Mouse (Mus musculus) right cerebral cortex, adult 18-20 months (tissue): ENCODE data around the gene Rad51b.

Experiments
- DNase-seq: peaks from one replicate; pipeline ENCODE4 v3.0.0; 2022; ENCODE audit warnings: mixed read lengths

Rad51b gene

DNA sequence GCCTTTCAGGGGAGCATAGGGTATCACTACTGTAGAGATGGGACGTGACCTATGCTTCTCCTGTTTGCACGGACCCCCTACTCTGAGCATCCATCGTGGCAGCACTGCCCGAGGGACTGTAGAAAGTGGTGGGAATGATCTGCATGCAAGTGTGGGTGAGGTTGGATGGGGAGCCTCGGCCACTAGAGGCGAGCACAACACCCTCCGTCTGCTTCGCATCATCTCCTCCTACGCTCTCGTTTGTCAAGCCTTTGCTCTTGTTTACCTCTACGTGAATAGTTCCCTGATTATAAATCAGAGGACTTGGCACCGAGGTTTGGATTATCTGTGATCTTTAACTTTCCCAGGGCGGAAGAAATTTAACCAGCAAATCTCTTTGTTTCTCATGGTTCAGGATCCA lies 551.5 kb downstream of the Rad51b start:
- DNase-seq: no peak

DNA sequence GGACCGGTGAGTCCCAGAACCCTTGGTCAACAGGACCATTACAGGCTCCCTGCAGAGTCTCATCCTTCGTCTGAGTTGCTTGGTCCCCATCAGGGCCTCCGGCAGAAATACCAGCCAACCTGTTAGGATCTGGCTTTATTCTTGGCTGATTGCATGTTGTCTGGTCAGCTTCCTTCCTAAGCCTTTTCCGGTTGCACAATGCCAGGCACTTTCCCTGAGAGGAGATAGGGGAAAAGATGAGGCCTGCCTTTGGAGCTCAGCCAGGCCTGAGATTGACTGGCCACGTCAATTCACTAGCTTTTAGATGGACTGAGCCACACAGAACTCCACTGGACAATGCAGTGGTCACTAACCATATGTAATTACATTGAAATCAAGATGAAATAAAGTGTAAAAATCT lies 552.9 kb downstream of the Rad51b start:
- DNase-seq: no peak

DNA sequence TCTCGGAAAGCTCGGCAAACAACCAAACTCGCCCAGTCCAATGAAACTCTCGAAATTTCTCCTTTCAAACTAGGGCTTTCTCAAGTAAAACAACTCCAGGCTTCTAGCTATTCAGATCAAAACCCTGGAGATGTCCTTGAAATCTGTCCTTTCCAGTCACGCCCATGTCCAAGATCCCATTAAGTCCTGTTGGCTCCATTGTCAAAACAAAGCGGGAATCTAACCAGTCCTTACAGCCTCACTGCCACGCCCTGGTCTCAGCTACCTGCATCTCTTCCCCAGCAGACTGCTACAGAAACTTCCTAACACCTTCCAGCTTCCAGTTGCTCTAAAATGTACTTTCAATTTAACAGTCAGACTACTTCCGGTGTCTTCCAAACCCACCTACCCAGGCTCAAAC lies 554.8 kb downstream of the Rad51b start:
- DNase-seq: no peak

DNA sequence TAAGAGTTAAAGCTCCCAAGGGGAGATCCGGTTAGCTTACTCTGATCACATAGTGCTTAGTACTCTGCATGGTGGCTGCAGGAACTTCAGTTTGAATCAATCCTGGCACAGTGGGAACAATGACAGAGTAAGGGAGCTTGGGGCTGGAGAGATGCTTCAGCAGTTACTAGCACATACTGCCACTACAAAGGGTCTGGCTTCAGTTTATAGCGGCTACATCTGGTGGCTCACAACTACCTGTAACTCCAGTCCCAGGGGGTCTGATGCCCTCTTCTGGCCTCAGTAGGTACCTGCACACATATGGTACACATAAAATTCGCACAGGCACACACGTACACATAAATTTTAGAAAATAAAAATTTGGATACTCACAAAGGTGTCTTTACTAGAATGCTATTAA lies 555.5 kb downstream of the Rad51b start:
- DNase-seq: no peak

DNA sequence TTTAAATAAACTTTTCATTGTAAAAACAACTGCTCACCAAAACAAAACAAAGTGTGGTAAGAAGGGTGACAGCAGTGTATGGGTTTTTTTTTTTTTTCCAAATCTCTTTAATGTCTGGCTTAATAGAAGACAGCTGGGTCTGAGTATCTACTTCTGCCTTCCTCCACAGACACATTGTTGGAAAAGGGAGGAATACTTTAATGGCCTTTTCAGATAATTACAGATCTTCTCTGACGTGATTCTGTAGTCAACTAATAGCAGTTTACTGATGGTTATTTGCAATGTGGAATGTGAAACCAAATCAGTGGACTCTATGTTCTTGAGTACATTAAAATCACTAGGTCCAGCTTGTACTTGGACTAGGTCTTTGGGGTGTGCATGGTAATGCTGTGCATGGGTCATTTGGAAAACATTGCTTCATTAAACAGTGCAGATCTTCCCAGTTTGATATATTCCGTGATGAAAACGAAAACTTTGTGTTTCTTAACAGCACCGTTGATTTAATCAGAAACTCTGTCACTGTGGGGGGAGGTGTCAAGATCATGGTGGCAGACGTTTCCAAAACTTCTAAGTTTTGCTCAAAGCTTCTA lies 556.9 kb downstream of the Rad51b start:
- no peak for DNase-seq

DNA sequence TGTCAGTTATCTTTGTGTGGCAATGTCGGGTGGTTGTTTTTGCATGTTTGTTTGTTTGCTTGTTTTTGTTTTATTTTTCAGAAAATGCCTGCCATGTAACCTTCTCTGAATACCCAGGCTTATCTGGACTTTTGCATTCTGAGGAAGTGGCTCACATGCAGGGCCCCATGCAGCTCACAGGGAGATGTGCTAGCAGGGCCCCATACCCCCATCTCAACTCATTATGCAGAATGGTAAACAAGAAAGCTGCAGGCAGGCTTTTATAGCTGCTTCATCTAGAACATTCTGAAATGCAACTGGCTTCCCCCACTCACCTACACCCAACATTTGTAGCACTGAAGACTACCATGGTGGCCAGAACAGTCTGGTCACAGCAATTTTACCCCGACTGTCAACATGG lies 557.4 kb downstream of the Rad51b start:
- DNase-seq: no peak

DNA sequence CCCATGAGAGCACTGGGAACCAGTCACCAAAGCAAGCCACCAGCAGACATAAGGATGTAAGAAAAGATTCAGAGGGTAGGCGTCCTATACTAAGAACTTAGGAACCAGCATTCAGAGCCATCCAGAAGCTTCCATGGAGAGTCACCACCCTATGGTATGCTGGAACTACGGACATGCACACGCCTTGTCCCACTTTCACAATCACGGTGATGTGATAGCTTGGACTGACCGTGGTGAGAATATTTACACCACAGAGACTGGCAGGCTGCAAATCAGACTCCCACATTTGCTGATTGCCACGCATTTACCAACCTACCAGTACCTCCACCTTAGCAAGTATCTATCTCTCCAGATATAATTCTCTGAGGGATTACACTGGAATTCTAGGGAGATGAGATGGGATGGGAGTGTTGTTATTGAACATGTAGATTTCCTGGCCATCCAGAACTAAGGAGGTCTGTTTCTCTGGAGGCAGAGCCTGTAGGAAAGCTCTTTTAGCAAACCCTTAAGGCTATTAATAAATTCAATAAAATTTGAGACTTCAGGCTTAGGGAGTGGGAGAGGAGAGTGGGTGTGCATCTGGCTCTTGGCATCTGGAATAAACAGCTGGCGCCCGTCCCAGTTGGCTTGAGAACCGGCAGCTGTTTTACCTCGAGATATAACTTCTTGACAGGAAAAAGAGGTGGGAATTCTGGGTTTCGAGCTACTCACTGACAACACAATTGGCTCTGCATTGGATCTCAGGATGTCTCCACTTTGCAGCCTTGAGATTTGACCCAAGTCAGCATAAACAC lies 559.2 kb downstream of the Rad51b start:
- DNase-seq: no peak

DNA sequence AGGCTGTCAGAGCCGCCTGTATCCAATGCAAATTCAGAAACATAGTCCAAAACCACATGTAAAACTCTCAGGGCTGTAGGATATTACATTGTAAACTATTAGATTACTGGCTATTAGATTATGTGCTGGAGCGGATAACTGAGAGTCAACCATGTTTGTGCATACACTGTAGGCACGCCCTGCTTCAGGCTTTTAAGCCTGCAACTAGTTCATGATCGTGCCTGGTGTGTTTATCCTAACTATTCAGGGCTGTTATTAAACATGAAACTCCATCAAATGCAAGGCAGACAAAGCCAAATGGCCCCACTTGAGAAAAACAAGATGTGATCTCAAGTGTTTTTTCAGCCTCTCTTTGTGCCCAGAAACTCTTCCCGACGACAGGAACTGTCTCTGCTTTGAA lies 560.6 kb downstream of the Rad51b start:
- no peak for DNase-seq

DNA sequence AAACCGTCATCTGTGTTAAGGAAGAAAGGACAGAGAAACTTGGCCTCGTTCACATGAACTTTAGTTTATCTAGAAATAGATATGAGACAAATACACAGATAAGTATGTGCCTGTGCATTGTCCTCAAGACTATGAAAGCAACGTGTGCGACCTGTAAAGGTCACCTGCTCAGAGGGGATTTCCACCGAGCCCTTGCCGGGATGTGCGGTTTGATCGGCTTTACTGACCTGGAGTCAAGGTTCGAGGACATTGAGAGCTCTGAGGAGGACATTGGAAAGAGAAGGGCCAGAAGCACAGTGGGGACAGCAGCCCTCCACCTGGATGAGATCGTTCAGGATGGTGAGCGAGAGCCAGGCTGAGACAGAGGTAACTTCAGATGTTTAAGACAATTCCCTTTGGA lies 561.3 kb downstream of the Rad51b start:
- DNase-seq: no peak

DNA sequence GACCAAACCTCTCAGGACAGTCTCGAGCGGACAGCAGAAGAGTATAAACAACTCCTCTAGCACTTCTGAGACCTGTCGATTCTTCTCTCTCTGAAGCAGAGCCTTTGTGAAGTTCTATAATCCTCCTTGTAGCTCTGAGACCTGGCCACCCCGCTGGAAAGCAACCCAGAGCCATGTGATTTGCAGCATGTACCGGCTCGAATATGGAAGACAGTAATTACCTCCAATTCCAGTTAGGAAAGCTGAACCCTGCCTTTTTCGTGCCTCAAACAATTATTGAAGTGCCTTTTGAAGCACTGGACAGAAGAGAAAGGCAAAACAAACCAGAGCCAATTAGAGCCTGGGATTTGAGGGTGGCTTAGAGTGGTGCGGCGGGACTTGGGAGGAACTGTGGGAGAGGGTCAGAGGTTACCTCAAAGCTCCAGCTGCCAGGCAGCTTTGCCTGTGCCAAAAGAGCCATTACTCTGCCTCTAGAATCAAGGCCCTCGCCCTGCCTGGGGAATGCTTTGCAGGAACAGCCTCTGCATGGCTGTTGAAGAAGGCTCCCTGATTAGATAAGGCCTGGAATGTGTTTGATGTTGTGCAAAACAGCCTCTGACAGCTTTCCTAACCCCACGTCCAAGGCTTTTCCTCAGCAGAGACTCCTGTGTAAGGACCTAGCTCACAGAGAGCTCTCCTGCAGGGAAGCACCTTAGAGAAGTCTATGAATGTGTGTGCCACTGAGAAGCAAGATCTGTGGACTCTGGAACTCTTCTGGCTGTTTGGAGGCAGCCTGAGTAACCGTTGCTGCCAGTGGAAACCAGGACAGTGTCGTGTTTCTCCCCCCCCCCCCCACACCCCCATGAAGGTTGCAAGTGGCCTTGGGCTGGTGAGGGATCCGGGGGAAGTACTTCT lies 562.5 kb downstream of the Rad51b start:
- DNase-seq: no peak

DNA sequence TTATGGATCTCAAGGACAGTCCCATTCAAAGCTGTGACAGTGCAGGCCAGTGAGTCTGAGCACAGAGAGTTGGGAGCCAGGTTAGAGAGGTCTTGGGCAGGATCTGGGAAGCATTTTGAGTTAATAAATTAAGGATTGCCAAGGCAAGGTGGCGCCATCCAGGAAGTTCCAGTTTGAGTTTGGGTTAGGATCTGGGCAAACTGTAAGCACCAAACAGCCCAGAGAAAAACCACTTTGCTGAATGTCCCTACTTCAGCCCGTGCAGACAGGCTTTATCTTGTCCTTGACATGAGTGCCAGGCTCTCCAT lies 563.1 kb downstream of the Rad51b start:
- DNase-seq: no peak
